Mouse (Mus musculus): ENCODE results near the gene Eci2.

DNA sequence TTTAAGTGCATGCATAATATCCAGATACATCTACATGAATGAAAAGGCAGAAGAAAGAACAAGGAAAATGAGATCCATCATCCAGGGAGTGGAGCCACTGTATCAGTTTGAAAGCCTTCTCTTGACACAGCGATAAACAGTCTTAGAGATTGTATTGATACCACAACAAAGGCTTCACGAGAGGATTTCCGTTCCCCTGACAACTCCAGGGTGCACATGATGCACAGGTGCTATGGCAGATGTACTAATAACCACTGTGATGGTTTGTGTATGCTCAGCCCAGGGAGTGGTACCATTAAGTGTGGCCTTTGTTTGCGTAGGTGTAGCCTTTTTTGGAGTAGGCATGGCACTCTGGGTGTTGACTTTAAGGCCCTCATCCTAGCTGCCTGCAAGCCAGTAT lies 70.0 kb downstream of the Eci2 start:
- TF ChIP-seq CTCF (IDR thresholded peaks at IDR 0.05; ENCODE audit: low read depth) (no peak), EP300 (IDR thresholded peaks at IDR 0.05; ENCODE audit: low read depth) (no peak)

Measured in liver, embryonic 14.5 days (tissue).